Mouse (Mus musculus) liver, adult 2 months (tissue): Measurements from ENCODE around the gene Pde7b. TPM values are rescaled to one million over a fixed set of nuclear protein-coding genes. Genes with fewer than 3 reads are reported as not detected.

Experiments used
- DNase-seq: peaks from one replicate; pipeline ENCODE4 v3.0.0-alpha.2; 2011; ENCODE audit warnings: low read depth, low spot score; ENCODE audit errors: extremely low read depth
- H3K27ac ChIP-seq: fragments of 200-500 bp; replicated peaks from 2 replicates; pipeline ENCODE4 v1.5.1; 2012; ENCODE audit warnings: low read depth, mild to moderate bottlenecking, control low read depth, inconsistent platforms, low read length; ENCODE audit not compliant: insufficient read depth
- H3K27me3 ChIP-seq: fragments of 200-500 bp; 2 replicates; pipeline ENCODE4 v1.6.1; 2012; ENCODE audit warnings: mild to moderate bottlenecking, moderate library complexity, low read length, inconsistent platforms; ENCODE audit not compliant: control insufficient read depth, insufficient read depth
- H3K36me3 ChIP-seq: fragments of 200-500 bp; 2 replicates; pipeline ENCODE4 v1.6.1; 2012; ENCODE audit warnings: low read length, inconsistent platforms; ENCODE audit not compliant: control insufficient read depth, insufficient read depth
- H3K4me1 ChIP-seq: fragments of 200-500 bp; 2 replicates; pipeline ENCODE4 v1.6.1; 2011; ENCODE audit warnings: low read length; ENCODE audit not compliant: control insufficient read depth, insufficient read depth
- H3K4me3 ChIP-seq: fragments of 200-500 bp; 2 replicates; pipeline ENCODE4 v1.5.1; 2011; ENCODE audit warnings: low read depth, mild to moderate bottlenecking, control low read depth, low read length, moderate library complexity; ENCODE audit not compliant: insufficient read depth
- H3K79me2 ChIP-seq: fragments of 200-500 bp; 2 replicates; pipeline ENCODE4 v1.6.1; 2012; ENCODE audit warnings: inconsistent platforms, mild to moderate bottlenecking, low read length, moderate library complexity; ENCODE audit not compliant: control insufficient read depth, insufficient read depth
- H3K9ac ChIP-seq: fragments of 200-500 bp; 2 replicates; pipeline ENCODE4 v1.6.1; 2012; ENCODE audit warnings: low read depth, mild to moderate bottlenecking, control low read depth, inconsistent platforms, low read length
- CTCF ChIP-seq: fragments of 200-500 bp; IDR thresholded peaks from 2 replicates; pipeline ENCODE4 v1.5.1; 2011; ENCODE audit warnings: low read depth, low read length, control low read depth
- POLR2A ChIP-seq: fragments of 200-500 bp; IDR thresholded peaks from 2 replicates; pipeline ENCODE4 v1.6.1; 2011; ENCODE audit warnings: low read length, control low read depth; ENCODE audit not compliant: insufficient read depth; ENCODE audit errors: extremely low read depth
- WGBS: fragments of 180-500 bp; shearing (Covaris S2); methylation state at CpG from one replicate; pipeline ENCODE4 v1.1.7; 2018; 5-methylcytosine and 5-hydroxymethylcytosine counted together
- polyA plus RNA-seq: library from polyadenylated mRNA; depleted of rRNA; stranded (reverse); fragments of >200 nt; gene quantifications from 2 replicates; pipeline ENCODE4 v1.2.3, GENCODE M21; 2012
- total RNA-seq: library from RNA; depleted of rRNA; stranded (reverse); fragments of >200 nt; gene quantifications from 2 replicates; pipeline ENCODE4 v1.2.3, GENCODE M21; 2014

The Pde7b gene
- total and polyA plus RNA-seq, 2 experiments, result 3.1 to 7.9 TPM

DNA sequence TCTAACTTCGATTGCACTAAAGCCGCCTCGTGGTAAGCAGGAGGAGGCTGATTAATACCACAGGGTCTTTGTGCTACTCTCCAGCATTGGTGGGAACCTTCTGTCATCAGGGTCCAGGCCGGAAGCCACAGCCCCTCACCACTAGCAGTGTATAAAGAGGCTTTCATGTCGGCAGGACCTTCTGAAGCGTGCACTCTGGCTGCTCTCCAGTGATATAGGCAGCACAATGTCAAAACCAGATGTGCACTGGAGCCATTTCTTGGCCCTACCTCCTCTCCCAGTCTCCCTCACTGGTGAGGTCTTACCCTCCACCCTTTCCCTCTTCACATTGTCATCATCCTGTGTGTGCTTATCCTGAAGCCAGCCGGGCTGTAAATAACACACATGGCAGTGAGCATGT is 24.2 kb downstream of the Pde7b start:
- Histone ChIP-seq H3K4me3 (no peak overlapping the region), H3K9ac (no peak overlapping the region), H3K79me2 (no peaks in the 10 kb centered on the region), H3K27ac (no peak overlapping the region), H3K27me3 (no peaks in the 10 kb centered on the region), H3K36me3 (no peaks in the 10 kb centered on the region), H3K4me1 (no peaks in the 10 kb centered on the region)
- DNase-seq, result no peak
- TF ChIP-seq CTCF (no peak), POLR2A (no peak)
- 89% methylated on average over 7 of the region's 7 CpGs for WGBS

DNA sequence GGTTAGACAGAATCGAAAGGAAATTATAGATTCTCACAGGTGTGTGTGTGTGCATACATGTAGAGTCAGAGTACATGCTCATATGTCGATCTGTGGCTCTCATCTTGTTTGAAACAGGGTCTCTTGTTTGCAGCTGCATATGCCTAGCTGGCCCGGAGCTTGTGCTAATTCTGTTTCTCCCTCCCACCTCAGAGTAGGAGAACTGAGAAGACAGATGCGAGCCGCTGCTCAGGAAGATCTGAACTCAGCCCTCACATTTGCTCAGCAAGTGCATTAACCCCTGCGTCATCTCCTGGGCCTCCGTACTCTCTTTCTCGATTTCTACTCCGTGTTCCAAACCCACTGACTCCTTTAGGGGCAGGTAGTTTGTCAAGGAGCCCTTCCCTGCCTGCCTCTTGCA is 25.0 kb downstream of the Pde7b start:
- WGBS, result 93% methylated on average over 9 of the region's 9 CpGs
- no peak overlapping the region for H3K4me3 ChIP-seq
- DNase-seq, result no peak
- no peaks in the 10 kb centered on the region for H3K4me1 ChIP-seq
- H3K9ac ChIP-seq, result no peak overlapping the region
- H3K27me3 ChIP-seq, result no peaks in the 10 kb centered on the region
- H3K36me3 ChIP-seq, result no peaks in the 10 kb centered on the region
- no peak for TF ChIP-seq CTCF
- no peak for TF ChIP-seq POLR2A
- H3K27ac ChIP-seq, result no peak overlapping the region
- no peaks in the 10 kb centered on the region for H3K79me2 ChIP-seq

DNA sequence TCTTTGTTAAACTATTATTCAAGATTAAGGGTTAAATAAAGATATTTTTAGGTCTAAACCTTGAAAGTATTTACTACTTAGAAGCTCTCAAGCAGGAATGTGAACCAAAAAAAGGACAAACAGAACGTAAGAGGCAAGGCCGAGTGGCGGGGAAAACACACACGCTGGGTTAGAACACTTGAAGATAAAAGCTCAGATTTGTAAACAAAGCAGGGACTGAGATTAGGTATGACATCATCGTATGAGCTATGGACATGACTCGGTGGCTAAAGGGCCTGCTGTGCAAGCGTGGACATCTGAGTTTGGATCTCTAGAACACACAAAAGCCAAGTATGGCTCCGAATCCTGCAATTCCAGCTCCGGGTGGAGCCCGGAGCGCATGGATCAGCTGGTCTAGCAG is 29.2 kb downstream of the Pde7b start:
- WGBS, result 78% methylated on average over 11 of the region's 11 CpGs
- Histone ChIP-seq H3K27ac (no peak overlapping the region), H3K4me1 (no peaks in the 10 kb centered on the region), H3K9ac (no peak overlapping the region), H3K4me3 (no peak overlapping the region), H3K79me2 (no peaks in the 10 kb centered on the region), H3K27me3 (no peaks in the 10 kb centered on the region), H3K36me3 (no peaks in the 10 kb centered on the region)
- no peak for DNase-seq
- no peak for TF ChIP-seq POLR2A
- TF ChIP-seq CTCF, result no peak

DNA sequence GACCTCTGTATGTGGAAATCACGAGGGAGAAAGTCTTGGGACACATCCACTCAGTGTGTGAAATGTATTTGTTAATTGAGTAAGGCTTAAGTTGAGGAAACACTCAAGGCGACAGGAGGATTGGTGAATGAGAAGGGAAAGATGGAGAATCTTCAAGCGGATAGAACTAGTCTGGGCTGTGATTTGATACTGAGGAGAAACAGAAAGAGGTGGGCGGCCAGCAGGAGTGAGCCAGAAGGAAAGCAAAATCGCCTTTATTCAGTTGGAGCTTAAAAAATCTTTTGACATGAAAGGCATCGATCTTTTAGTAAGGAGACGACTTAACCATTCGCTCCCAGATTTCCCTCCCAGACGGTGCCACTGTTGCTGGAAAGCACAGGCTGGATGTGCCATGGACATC is 34.9 kb downstream of the Pde7b start:
- Histone ChIP-seq H3K79me2 (no peaks in the 10 kb centered on the region), H3K4me1 (no peaks in the 10 kb centered on the region), H3K9ac (no peak overlapping the region), H3K4me3 (no peak overlapping the region), H3K36me3 (no peaks in the 10 kb centered on the region), H3K27ac (no peak overlapping the region), H3K27me3 (no peaks in the 10 kb centered on the region)
- WGBS, result 88% methylated on average over 9 of the region's 9 CpGs
- no peak for TF ChIP-seq CTCF
- TF ChIP-seq POLR2A, result no peak
- no peak for DNase-seq

- no peak for DNase-seq
- WGBS, result 97% methylated on average over 2 of the region's 2 CpGs
- Histone ChIP-seq H3K9ac (no peak overlapping the region), H3K4me3 (no peak overlapping the region), H3K27ac (no peak overlapping the region), H3K79me2 (no peaks in the 10 kb centered on the region), H3K36me3 (no peaks in the 10 kb centered on the region), H3K27me3 (no peaks in the 10 kb centered on the region), H3K4me1 (no peaks in the 10 kb centered on the region)
- TF ChIP-seq CTCF, result no peak
These were observed 40.7 kb downstream of the Pde7b start for GRCm38 (mm10) chr10:20684151-20684550.

- DNase-seq, result no peak
- no peaks in the 10 kb centered on the region for H3K4me1 ChIP-seq
These were observed 43.9 kb downstream of the Pde7b start for GRCm38 (mm10) chr10:20680986-20681385.

More at GRCm38 (mm10) chr10:20680986-20681385, 43.9 kb downstream of the Pde7b start:
- H3K9ac ChIP-seq, result no peak overlapping the region
- H3K27me3 ChIP-seq, result no peaks in the 10 kb centered on the region
- TF ChIP-seq POLR2A, result no peak
- no peak for TF ChIP-seq CTCF
- no peaks in the 10 kb centered on the region for H3K36me3 ChIP-seq
- no peak overlapping the region for H3K4me3 ChIP-seq
- WGBS, result 95% methylated on average over 3 of the region's 3 CpGs
- H3K79me2 ChIP-seq, result no peaks in the 10 kb centered on the region
- no peak overlapping the region for H3K27ac ChIP-seq
